Mouse (Mus musculus): ENCODE data around the gene Igdcc4. TPM values are rescaled to one million over a fixed set of nuclear protein-coding genes. Genes with fewer than 3 reads are reported as not detected.

The Igdcc4 gene
- 14.2 and 15.6 TPM in 2 replicates for polyA plus RNA-seq (2015; fragmentation: Nextera tagmentation; extraction: Ambion mirVana)

GRCm38 (mm10) chr9:65100991-65101685 is at the start of gene Igdcc4:
Igdcc4 (plus strand) TSS chr9:65101486.

DNA sequence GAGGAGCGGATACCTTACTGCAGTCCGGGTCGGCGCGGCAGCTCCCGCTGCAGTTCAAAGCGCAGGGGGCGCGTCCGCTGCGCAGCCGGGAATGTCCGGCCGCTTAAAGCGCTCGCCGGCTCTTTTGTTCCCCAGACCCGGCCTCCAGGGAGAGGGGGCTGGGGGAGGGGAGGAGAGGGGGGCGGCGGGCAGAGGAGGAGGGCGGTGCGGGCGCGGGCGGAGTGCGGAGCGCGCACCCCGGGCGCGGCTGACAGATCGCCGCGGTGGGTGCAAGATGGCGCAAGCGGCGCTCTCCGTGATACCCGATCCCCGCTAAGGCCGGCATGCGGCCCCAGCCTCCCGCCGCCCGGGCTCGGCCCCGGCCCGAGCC is 39.6 kb downstream of the Igdcc4 start, which contains the start of gene Igdcc3:
Gene Igdcc3, plus strand, starts transcription at position 254 of the 370 bp plus-strand sequence.

Other genes with a start within 250 kb of the Igdcc4 start
- gene Slc24a1, start 149.9 kb upstream of the Igdcc4 start, polyA plus RNA-seq (2015; fragmentation: Nextera tagmentation; extraction: Ambion mirVana) = 0.05 and 0.08 TPM in 2 replicates
- gene Ints14, start 140.6 kb upstream of the Igdcc4 start, polyA plus RNA-seq (2015; fragmentation: Nextera tagmentation; extraction: Ambion mirVana) = 27.2 and 27.7 TPM in 2 replicates
- gene Hacd3, start 79.8 kb upstream of the Igdcc4 start, polyA plus RNA-seq (2015; fragmentation: Nextera tagmentation; extraction: Ambion mirVana) = 218 and 219 TPM in 2 replicates
- 24.2 and 24.4 TPM in 2 replicates for gene Dpp8, start 69.1 kb upstream of the Igdcc4 start, polyA plus RNA-seq (2015; fragmentation: Nextera tagmentation; extraction: Ambion mirVana)
- gene Igdcc3, start 39.7 kb downstream of the Igdcc4 start, polyA plus RNA-seq (2015; fragmentation: Nextera tagmentation; extraction: Ambion mirVana) = 7.2 and 8.1 TPM in 2 replicates
- gene Parp16, start 93.9 kb downstream of the Igdcc4 start, polyA plus RNA-seq (2015; fragmentation: Nextera tagmentation; extraction: Ambion mirVana) = 7.5 and 9.4 TPM in 2 replicates
- 0.19 and 0.23 TPM in 2 replicates for gene Cilp, start 163.7 kb downstream of the Igdcc4 start, polyA plus RNA-seq (2015; fragmentation: Nextera tagmentation; extraction: Ambion mirVana)
- gene Clpx, start 192.8 kb downstream of the Igdcc4 start, polyA plus RNA-seq (2015; fragmentation: Nextera tagmentation; extraction: Ambion mirVana) = 33.9 and 35.7 TPM in 2 replicates
- gene Pdcd7, start 244.6 kb downstream of the Igdcc4 start, polyA plus RNA-seq (2015; fragmentation: Nextera tagmentation; extraction: Ambion mirVana) = 13.2 and 15.3 TPM in 2 replicates